Mouse (Mus musculus) layer of hippocampus, postnatal 14 days (tissue): ENCODE measurements around the gene Btbd35f13. TPM values are rescaled to one million over a fixed set of nuclear protein-coding genes. Genes with fewer than 3 reads are reported as not detected.
"Not testable (repeated sequence)": the region's sequence is repeated elsewhere in the genome, so short reads cannot be mapped to it uniquely, and the experiment has no call there.

ENCODE experiments used
- DNase-seq, 2 experiments: peaks; one replicate each; pipeline ENCODE4 v3.0.0; 2021 to 2022; ENCODE audit warnings: low spot score in 2 of 2, mixed read lengths in 1 of 2
- long read RNA-seq, 2 experiments: library from polyadenylated mRNA; stranded (forward); transcript quantifications; one replicate each; pipeline ENCODE4 v2.0.0; 2021
- total RNA-seq, 2 experiments: library from RNA; stranded (reverse); gene quantifications; 2 replicates each; pipeline ENCODE4 v1.2.3; 2021

The Btbd35f13 gene
- total RNA-seq, result not detected
- long read RNA-seq, experiment 1, result 0 reads
- long read RNA-seq, experiment 2, result 0 reads

DNA sequence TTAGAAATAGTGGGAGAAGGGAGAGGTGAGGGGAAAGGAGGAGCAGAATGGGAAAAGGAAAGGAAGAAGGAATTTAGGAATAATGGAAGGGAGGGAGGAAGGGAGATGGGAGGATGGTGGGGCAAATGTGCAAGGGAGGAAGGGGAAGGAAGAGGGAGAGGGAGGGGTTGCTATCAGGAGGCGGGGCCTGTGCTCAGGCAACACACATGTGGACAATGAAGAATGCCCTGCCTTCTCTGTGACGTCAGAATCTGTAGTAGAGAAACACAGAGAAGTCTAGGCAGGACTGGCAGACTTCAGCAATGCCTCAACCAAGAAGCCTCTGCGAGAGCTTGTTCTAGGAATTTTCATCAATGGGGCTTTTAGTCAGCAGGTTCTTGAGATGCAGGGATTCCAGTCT lies at the start of gene Btbd35f13:
TSS of gene Btbd35f13 (plus strand) at position 301 of the 400 bp plus-strand sequence.
- not testable (repeated sequence) for DNase-seq

DNA sequence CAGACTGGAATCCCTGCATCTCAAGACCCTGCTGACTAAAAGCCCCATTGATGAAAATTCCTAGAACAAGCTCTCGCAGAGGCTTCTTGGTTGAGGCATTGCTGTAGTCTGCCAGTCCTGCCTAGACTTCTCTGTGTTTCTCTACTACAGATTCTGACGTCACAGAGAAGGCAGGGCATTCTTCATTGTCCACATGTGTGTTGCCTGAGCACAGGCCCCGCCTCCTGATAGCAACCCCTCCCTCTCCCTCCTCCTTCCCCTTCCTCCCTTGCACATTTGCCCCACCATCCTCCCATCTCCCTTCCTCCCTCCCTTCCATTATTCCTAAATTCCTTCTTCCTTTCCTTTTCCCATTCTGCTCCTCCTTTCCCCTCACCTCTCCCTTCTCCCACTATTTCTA lies 45.3 kb downstream of the Btbd35f13 start, which contains the start of gene Btbd35f14:
TSS of gene Btbd35f14 (minus strand) at position 101 of the 400 bp plus-strand sequence.
- not testable (repeated sequence) for DNase-seq

Other genes starting within 250 kb of the Btbd35f13 start
- gene Btbd35f15, start 79.9 kb upstream of the Btbd35f13 start, total RNA-seq, result not detected
- gene Btbd35f14, start 45.2 kb downstream of the Btbd35f13 start, total RNA-seq, result not detected